Mouse (Mus musculus) frontal cortex, adult 2 months (tissue): ENCODE results near the gene Slc12a8. TPM values are rescaled to one million over a fixed set of nuclear protein-coding genes. Genes with fewer than 3 reads are reported as not detected.

ENCODE experiments used
- DNase-seq, 2 experiments: peaks; one replicate each; pipeline ENCODE4 v3.0.0; 2022; ENCODE audit warnings: low spot score in 1 of 2; ENCODE audit errors: extremely low spot score in 1 of 2
- polyA plus RNA-seq: library from polyadenylated mRNA; depleted of rRNA; stranded (reverse); fragments of >200 nt; gene quantifications from 2 replicates; pipeline ENCODE4 v1.2.3, GENCODE M21; 2012

The Slc12a8 gene
- polyA plus RNA-seq, 1 experiment: 2.0 TPM

DNA sequence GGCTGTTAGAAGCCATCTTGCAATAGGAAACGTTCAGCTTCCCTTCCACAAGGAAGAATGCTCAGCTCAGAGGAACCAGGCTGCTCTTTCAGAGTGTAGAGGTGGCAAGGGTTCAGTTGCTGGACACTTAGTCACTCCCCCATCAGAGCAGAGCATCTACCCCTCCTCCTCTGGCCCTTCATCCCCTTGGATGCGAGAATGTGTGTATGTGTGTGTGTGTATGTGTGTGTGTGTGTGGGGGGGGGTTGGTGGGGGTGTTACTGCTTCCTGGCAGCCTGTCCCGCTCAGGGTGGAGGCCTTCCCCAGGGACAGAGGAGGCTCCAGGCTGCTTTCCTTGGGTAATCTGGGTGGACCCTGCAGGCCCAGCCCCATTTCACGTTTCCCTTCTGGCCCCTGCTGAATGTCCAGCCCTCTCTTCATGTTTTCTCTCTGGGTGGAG, 64.6 kb downstream of the Slc12a8 start:
- no peak for DNase-seq

DNA sequence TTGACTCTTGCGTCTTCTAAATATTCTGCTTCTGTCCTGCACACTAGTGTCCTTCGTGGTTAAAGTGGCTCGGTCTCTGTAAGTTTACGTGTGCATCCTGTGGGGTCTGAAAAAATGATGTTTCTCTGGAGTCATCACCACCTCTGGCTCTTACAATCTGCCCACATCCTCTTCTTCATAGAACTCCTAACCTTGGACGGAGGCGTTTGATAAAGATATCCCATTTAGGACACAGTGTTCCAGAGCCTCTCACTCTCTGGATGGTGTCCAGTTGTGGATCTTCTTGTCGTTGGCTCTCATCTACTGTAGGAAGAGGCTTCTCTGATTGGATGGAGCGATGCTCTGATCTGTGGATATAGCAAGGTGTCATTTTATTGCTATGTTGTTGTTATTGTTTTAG, 65.4 kb downstream of the Slc12a8 start:
- DNase-seq: no peak

DNA sequence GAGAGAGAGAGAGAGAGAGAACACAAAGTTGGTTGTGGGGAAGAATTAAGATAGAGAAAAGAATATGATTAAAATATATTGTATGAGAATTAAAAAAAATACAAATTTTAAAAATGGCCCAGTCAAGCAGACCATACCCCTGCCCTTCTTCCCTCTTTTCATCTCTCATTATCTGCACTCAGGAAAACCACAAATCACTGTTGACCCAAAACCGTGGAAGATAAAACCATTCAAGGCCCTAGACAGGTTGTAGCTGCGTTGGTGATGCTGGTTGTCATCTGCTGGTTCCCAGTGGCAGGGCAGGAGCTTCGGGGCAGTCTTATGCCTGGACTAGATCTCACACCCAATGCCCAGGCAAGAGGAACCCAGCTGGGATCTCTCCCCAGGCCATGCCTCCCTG, 66.2 kb downstream of the Slc12a8 start:
- DNase-seq: no peak

DNA sequence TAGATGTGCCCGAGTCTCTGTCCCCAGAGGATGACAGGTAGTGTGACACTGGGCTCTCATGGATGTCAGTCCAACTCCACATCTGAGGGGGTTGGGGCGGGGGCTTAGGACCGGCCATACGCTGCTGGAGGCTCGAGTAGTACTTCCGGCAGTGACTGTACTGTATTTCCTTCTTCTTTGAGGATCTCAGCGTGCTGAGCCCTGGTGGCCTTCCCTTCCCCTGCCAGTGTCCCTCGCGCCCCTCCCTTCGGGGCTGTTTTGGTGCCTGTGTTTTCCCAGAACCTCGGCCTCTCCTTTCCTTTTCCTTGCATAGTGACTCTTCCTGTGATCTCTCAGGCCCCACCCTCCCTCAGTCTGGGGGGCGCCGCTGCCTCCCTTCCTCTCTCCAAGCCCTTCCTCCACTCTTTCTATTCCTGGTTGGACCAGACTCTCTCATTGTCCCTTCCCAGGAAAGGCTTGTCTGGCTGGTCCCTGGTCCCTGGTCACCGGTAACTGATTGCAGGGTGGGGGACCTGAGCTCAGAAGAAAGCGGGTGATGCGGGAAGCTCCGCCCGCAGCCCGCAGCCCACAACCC, 66.8 kb downstream of the Slc12a8 start:
- no peak for DNase-seq

DNA sequence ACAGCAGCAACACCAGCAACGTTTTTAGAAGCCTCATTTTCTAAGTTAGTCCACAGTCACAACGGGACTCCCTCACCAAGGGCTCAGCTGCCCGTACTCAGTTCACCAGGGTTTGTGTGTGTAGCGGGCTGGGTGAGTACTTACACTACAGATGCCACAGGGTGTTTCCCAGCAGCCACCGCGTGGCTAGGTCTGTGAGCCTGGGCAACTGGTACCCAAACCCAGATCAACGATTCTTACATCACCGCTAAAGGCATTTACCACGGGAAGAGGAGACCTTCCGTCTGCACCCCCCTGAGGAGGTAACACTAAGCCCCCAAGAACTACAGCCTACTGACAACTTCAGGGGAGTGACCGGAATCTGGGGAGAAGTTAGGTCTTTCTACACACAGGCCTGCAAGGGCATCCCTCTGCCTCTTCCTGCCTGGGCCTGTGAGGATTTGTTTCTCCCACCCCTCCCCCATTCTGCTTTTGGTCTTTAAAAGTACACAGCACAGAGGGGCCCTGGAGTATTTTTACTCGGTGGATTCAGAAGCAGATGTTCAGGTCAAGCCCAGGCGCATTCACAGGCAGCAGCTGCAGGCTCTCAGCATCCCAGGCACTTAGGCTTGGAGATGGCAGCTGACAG, 67.4 kb downstream of the Slc12a8 start:
- DNase-seq: no peak

DNA sequence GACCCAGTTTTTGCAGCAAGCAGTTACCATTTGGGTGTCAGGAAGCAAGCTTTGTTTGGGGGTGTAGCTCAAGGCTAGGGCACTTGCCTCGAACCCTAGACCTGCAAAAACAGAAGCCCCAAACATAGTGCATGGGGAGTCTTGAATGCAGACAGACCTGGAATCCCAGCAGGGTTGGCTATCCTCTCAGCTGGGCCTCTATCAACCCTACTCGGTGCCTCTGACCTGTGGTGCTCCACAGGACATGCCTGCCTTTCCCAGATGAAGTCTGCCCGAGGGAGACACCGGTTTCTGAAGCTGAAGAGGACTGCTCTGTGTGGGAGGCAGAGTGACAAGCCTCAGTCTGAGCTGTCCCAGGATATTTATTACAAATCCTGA, 67.9 kb downstream of the Slc12a8 start:
- DNase-seq: no peak

DNA sequence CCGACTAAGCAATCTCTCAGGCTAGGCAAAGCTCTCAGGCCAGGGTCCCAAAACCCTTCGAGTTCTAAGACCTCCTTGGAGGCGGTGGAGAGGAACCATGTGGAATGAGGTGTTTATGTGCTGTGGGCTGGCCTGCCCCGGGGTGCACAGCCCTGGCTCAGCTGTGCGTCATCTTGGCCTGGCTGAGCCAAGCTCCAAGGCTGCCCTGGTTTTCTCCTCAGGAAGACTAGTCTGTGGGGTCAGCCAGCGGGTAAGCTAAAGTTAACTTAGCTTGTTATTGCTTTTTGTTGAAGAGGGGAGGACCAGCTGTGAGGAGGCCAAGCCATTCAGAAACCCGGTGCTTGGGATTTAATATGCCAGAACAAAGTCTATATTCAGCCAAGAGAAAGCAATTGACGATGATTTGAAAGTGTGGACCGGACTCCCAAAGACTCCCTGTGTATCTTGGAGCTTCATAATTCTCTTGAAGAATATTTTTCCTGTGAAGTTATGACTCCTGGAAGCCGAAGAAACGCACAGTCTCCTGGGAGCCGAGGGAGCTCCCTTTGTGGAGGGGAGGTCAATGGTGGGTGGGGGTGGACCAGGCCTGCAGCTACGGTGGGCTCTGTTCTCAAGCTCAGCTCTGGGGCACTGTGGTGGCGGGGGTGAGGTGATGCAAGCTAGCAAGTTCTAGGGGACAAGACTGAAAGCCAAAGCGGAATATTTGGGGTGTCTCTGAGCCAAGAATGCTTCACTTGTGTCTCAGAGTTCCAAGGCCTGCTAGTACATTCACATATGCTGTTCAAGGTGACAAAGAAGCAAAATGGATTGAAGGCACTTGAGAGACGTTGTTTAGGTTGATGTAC, 70.4 kb downstream of the Slc12a8 start:
- no peak for DNase-seq

DNA sequence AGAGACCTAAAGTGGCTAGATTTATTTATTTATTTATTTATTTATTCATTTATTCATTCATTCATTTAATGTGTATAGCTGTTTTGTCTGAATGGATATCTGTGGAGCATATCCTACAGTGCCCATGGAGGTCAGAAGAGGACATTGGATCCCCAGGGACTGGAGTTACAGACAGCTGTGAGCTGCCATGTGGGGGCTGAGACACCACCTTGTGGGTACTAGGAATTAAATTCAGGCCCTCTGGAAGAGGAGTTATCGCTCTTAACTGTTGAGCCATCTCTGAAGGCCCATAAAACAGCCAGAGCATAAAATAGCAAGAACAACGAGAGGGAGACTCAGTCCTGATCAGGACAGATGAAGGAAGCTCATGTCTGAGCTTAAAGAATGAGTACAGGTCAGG, 71.7 kb downstream of the Slc12a8 start:
- DNase-seq: no peak

DNA sequence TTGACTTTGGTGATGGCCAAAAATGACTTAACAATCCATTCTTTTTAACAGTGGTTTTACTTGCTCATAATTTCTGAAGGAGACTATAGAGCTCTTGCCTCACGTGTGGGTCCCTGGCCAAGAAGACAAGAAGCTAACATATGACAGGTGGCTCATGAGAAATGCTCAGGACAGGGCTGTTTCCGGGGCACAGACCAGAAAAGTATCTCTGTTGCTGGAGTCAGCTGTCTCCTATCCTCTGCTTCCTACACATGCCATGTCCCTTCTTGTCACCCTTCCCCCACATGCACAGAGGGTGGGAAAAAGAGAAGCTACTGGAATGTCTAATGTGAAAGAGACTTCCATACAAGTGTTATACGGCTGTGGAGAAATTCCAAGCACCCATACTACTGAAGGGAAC, 73.3 kb downstream of the Slc12a8 start:
- no peak for DNase-seq

DNA sequence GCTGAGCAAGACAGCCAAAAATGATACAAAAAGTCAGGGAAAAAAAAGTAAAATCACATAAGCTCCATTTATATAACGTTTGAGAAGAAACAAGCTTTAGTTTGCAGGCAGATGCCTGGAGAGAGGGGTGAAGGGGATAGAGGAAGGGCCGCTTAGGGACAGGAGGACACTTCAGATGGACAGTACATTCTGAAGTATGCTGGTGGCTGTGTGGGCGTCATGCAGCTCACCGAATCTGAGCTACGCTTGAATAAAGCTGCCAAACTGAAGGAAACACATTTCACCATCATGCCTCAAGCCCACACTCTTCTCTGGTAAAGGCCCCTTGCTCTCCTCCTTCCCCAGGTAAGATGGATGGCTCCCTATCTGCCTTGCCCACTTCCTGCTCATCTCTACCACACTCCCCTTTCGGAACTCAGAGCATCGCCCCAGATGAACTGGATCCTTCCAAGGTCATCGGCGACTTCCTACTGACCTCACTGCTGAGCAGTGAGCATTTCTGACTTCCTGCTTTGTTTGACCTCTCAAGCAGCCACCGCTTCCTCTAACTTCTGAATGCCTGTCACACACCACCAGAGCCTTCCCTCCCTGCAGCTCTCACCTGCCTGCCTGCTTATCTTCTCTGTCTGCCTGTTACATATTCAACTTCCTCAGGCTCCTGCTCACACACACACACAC, 74.4 kb downstream of the Slc12a8 start:
- peak in 1 of 2 experiments; percentile 26 for DNase-seq

DNA sequence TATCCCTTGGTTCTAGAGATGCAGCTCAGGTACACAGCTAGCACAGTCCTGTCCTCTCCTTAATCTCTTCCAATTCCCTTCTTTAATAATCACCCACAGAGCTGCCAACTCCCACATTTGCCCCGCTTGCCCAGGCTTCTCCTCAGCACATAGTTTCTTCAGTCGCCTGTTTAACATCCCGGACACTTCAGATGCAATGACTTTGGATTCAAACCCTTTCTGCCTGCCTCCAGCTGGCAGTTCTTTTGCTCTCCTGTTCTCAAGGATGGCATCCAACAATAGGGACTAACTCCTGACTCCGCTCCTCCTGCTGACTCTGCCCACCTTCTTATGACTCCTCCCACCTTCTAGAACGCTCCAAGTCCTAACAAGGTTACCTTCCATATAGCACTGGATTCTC, 75.2 kb downstream of the Slc12a8 start:
- DNase-seq: no peak

DNA sequence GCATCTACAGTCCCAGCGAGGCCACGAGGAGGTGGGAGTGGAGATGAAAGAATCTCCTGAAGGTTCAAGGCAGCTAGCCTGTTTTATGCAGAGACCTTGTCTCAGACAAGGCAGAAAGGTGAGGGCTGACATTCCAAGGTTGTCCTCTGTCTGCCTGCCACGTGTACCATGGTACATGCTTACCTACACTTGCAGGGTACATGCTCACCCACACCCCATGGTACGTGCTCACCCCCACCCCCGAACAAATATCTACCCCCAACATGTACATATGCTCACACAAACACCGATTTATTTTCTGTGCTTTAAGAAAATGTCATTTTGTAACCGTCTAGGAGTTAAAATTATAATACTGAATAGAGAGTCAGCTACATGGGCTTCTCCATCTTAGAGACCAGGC, 76.3 kb downstream of the Slc12a8 start:
- DNase-seq: no peak

DNA sequence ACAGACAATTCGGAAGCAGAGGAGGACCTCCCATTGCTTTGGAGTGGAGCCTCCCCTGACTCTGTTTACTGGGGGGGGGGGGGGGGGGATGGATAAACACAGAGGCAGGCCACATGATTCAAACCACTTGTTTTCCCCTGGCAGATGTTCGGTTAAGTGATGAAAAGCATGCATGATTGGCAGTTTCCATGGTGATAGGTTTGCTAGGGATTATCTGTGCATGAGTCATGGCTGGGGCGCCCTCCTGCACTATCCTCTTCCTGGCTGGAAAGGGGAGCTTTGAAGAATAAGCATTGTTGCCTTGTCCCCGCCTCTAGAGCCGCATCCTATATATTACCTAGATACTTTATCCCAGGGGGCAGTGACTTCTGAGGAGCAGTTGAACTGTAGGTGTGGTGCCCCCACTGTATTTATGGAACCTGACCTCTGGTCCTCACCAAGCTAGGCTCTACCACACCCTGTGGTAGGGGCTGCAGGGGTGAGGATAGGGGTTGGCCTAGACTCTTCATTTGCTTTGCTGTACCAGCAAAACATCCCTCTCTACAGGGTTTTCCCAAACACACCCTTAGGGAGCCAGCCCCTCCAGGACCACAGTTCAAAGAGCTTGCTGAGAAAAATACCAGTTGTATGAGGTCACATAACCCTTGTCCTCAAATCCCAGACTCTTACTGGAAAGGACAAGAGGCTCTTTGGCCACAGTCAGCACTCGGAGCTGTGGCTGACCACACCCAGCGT, 77.1 kb downstream of the Slc12a8 start:
- peak in 1 of 2 experiments; percentile 33 for DNase-seq

DNA sequence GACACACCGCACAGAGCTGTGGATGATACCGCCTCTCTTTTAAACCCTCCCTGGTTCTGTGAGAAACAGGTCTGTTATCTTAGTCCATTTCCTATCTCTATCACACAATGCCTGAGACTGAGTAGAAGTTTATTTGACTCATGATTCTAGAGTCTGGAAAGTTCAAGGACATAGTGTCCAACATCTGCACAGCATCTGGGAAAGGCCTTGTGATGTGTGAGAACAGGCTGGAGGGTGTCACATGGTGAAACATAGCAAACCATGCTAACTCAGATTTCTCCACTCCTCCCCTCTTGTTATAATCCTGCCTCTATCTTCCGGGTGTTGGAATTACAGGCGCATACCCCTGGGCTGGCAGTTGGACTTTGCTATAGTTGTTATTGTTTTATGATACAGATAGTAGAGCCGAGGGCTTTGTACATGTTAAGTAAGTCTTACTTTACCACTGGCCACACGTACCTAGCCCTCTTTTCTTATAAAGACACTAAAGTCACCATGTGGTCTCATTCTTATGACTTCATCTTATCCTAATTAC, 78.2 kb downstream of the Slc12a8 start:
- DNase-seq: no peak

DNA sequence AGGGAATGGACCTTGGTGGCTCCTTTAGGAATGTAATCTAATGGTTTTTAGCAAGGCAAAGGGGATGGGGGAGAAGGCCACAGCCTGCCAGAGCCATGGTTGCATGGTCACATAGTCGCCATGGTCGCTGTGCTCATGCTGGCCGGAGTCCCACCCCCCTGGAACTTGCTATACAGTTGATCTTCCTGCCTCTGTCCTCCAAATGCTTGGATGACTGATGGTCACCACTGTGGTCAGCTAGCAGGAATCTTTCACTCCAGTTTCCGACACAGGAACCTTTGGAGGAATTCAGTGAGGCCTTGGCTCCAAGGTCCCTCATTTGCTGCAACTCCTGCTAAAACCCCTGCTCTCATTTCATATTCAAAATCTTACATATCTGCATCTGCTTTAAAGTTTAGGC, 79.1 kb downstream of the Slc12a8 start:
- DNase-seq: no peak

DNA sequence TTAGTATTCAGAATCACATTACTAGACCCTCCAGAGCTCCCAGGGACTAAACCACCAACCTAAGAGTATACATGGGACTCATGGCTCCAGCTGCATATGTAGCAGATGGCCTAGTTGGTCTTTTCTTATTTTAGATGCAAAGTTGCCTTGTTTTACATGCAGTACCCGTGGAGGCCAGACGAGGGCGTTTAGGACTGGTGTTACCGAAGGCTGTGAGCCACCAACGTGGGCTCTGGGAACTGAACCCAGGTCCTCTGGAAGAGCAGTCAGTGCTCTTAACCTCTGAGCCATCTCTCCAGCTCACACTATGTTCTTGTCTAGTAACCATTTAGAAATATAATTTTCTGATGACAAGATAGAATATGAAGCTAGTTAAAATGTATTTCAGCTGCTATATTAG, 83.1 kb downstream of the Slc12a8 start:
- no peak for DNase-seq

DNA sequence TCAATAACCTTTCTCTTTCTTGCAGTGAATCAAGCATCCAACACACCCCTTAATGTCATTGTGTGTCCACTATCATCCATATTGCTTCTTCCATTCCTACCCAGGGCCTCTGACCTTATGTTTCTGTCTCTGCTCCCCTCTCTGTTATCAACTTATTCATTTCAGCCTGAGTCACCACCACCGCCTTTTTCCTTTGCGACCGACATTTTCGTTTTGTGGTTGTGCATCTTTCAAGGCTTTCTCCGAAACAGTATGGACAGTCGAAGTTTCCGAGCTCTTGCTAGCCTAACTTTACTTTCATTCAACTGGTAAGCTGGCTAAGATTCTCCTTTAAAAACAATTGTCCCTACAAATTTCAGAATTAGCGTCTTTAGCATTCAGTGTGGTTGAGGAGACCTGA, 84.2 kb downstream of the Slc12a8 start:
- DNase-seq: no peak

DNA sequence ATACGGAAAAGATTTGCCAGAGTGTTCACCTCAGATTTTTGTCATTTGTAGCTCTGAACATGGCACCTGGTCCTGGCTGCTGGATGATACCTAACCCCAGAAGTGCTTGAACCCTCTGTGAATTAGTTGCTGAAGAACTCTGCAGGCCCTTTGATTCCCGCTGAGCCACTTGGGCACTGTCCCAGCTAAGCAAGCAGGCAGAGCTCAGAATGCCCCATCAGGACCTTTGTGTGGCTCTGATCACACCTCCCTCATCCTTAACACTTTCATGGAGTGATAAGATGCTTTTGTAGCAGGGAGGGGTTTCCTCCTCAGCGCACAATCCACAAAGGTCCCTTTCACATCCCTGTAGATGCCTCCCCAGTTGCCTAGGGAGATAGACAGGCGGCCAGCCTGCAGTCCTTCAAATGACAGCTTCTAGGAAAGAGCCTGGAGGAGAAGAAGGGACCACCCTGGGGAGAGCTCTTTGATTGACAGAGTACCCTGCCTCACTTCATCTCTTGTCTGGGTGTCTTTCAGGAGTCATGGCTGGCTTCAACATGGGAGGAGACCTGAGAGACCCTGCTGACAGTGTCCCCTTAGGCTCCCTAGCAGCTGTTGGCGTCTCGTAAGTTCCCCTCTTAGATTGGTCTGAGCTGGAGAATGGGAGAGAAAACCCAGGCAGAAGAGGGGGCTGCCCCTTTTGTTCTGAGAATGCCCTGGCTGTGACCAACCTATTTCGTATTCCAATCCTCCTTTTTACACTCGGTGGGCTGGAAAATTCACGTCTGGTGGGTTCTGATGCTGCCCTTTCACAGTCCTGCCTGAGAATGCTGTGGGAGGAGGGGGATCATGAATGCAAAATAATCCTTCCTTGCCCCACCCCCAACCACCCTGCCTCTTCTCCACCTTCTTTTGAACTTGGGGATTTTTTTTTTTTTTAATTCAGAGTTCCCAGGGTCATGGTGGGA, 88.8 kb downstream of the Slc12a8 start:
- DNase-seq: no peak
